Mouse (Mus musculus) ES-E14 (cell line): ENCODE data around the gene Nmt1.

Experiments
- CHD2 ChIP-seq: IDR thresholded peaks from 2 replicates; pipeline ENCODE4 v1.6.1; 2014; ENCODE audit warnings: mild to moderate bottlenecking, low read depth, low read length, inconsistent platforms
- HCFC1 ChIP-seq: IDR thresholded peaks from 2 replicates; pipeline ENCODE4 v1.6.1; 2012; ENCODE audit warnings: low read length, inconsistent platforms, borderline replicate concordance; ENCODE audit not compliant: insufficient read depth
- ZNF384 ChIP-seq: IDR thresholded peaks from 2 replicates; pipeline ENCODE4 v1.6.1; 2012; ENCODE audit warnings: low read depth, low read length, inconsistent platforms

- TF ChIP-seq CHD2 (no peak), ZNF384 (no peak), HCFC1 (no peak)
Observed at GRCm38 (mm10) chr11:103036881-103037465, 9.0 kb downstream of the Nmt1 start.
